Mouse (Mus musculus): ENCODE measurements around the gene Tmem214. TPM values are rescaled to one million over a fixed set of nuclear protein-coding genes. Genes with fewer than 3 reads are reported as not detected.
A peak's percentile ranks its signal among the peaks of the same experiment; 100 is the strongest.

Tmem214 gene
- 55.5 and 56.2 TPM in 2 replicates for polyA plus RNA-seq (2016; fragmentation: Nextera tagmentation; extraction: Ambion mirVana)

DNA sequence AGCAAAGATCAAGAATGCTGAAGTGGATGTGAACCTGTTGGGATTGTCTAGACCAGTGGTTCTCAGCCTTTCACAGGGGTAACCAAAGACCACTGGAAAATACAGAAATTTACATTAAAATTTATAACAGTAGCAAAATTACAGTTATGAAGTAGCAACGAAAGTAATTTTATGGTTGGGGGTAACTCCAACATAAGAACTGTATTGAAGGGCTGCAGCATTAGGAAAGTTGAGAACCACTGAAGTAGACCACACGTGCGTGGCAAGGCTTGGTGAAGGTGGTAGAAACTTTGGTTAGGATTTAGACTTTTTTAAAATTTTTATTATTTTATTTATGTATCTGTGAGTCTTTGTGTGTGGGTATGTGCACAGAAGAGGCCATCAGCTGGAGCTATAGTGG, at the start of gene Tmem214:
Tmem214 (plus strand) TSS at position 301 of the 400 bp plus-strand sequence.
- WGBS (ENCODE audit: insufficient replicate concordance), result 80% methylated on average over 3 of the region's 3 CpGs
- no peak within 1 kb of the TSS for H3K4me3 ChIP-seq
- H3K27ac ChIP-seq, result no peak within 1 kb of the TSS
- peaks cover 28% of the 10 kb centered on the region for H3K4me1 ChIP-seq
- H3K9ac ChIP-seq, result no peak within 1 kb of the TSS
- peaks cover 22% of the 10 kb centered on the region for H3K36me3 ChIP-seq
- no peaks in the 10 kb centered on the region for H3K9me3 ChIP-seq (replicated peaks)
- ATAC-seq, result no peak
- peak within 1 kb of the TSS; percentile 89; the same call in 1 of the 2 replicates for H3K4me2 ChIP-seq
- H3K27me3 ChIP-seq (replicated peaks), result peaks cover 14% of the 10 kb centered on the region

DNA sequence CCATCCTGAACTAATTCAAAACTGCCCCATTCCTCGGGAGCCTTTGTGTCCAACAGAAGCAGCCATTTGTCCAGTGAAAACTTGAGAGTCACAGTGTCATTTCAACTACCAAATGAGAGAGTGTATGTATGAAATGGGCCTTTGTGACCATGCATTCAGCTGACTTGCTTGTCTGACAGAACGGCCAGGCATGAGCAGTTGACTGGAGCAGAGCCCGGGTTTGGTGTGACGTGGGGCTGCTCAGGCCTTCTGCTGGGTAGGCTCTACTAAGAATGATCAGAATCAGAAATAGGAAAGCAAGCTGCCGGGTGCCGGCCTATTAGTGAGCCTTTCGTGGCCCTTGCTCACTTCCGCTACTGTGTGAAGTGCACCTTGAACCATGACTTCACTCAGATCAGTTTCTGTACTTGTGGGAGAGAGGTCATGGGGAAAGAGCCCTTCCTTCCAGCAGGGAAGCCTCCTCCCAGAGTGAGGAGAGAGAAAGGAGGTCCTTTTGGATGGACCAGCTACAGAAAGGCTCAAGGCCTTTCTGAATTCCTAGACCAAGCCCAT, 49.0 kb upstream of the Tmem214 start:
- no peak for ATAC-seq
- no peak overlapping the region for H3K27ac ChIP-seq
- no peak overlapping the region for H3K4me2 ChIP-seq
- H3K9me3 ChIP-seq (replicated peaks), result no peaks in the 10 kb centered on the region
- H3K4me3 ChIP-seq, result no peak overlapping the region
- H3K4me1 ChIP-seq, result peaks cover 13% of the 10 kb centered on the region
- H3K9ac ChIP-seq, result no peak overlapping the region
- peaks cover 34% of the 10 kb centered on the region for H3K27me3 ChIP-seq (replicated peaks)
- WGBS (ENCODE audit: insufficient replicate concordance), result 80% methylated on average over 8 of the region's 8 CpGs
- H3K36me3 ChIP-seq, result no peaks in the 10 kb centered on the region

DNA sequence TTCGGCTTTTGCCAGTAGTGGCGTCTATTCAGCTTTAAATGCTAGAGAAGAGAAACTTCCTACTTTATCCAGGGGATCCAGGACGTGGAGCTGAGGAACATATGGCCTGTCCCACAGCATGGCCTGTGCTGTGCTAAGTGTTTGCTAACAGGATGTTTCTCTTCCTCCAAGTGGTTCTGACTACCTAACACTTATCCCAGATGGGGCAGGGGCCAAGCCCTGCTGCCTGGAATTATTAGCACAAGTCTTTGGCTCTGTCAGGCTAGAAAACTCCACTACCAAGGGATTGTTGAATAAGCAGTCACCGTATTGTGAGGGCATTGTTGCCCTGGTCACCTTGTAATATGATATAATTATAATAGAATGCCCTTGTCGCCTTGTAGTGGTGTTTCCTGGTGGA, 45.1 kb upstream of the Tmem214 start:
- no peaks in the 10 kb centered on the region for H3K9me3 ChIP-seq (replicated peaks)
- H3K9ac ChIP-seq, result no peak overlapping the region
- 58% methylated on average over 5 of the region's 5 CpGs for WGBS (ENCODE audit: insufficient replicate concordance)
- H3K4me1 ChIP-seq, result peaks cover 3% of the 10 kb centered on the region; the same call in 1 of the 2 replicates
- H3K27me3 ChIP-seq (replicated peaks), result 0 out of 2 replicates have a peak, but pooled peaks cover 4% of the 10 kb centered on the region
- no peak overlapping the region for H3K4me3 ChIP-seq
- ATAC-seq, result no peak
- H3K4me2 ChIP-seq, result no peak overlapping the region
- H3K36me3 ChIP-seq, result no peaks in the 10 kb centered on the region
- no peak overlapping the region for H3K27ac ChIP-seq

GRCm38 (mm10) chr5:30823091-30823490, 44.7 kb upstream of the Tmem214 start:
- Histone ChIP-seq H3K4me2 (no peak overlapping the region), H3K27ac (no peak overlapping the region), H3K9me3 (replicated peaks) (no peaks in the 10 kb centered on the region), H3K4me3 (no peak overlapping the region), H3K4me1 (peaks cover 3% of the 10 kb centered on the region; the same call in 1 of the 2 replicates), H3K36me3 (no peaks in the 10 kb centered on the region), H3K9ac (no peak overlapping the region), H3K27me3 (replicated peaks) (0 out of 2 replicates have a peak, but pooled peaks cover 4% of the 10 kb centered on the region)
- no peak for ATAC-seq
- WGBS (ENCODE audit: insufficient replicate concordance), result 71% methylated on average over 3 of the region's 3 CpGs

DNA sequence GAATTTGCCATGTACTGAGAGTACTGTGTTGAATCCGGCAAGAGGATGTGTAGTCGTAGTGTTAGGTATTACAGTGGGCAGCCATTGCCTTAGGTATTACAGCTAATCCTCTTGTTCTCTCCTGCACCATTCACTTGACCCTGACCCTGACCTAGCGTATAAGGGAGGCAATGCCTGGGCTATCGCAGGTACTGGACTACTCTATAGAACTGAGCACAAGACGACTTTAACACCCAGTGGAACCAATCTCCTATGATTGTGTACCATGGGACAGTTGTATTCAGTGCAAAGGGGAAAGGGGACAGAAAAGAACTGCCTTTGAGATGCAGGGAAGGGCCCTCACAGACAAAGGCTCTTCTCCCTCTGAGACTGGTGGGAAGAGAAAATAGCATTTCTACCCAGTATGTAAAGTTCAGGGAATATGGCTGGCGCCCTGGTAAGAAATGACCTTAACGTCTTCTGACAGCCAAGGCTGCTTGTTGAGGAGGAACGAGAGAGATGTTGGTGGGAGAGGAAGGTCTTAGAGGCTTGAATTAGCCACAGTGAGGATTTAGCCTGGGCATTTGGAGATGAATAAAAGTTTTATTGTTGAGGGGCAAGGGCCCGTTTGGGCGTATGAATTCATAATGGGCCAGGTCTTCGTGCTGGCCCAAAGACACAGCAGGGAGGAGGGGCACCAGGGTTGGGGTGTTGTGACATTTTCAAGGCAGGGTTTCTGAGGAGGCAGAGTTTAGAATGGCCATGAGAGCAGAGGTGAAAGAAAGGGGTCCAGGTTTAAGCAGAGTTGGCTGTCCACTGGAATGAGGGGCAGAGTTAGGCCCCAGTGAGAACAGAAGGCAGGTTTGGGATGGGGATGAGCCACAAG, 43.5 kb upstream of the Tmem214 start:
- 75% methylated on average over 11 of the region's 11 CpGs for WGBS (ENCODE audit: insufficient replicate concordance)
- no peak overlapping the region for H3K9ac ChIP-seq
- H3K4me1 ChIP-seq, result peaks cover 3% of the 10 kb centered on the region; the same call in 1 of the 2 replicates
- no peak for ATAC-seq
- no peak overlapping the region for H3K4me2 ChIP-seq
- no peaks in the 10 kb centered on the region for H3K9me3 ChIP-seq (replicated peaks)
- H3K27me3 ChIP-seq (replicated peaks), result 0 out of 2 replicates have a peak, but pooled peaks cover 4% of the 10 kb centered on the region
- no peaks in the 10 kb centered on the region for H3K36me3 ChIP-seq
- H3K27ac ChIP-seq, result no peak overlapping the region
- no peak overlapping the region for H3K4me3 ChIP-seq

- H3K9ac ChIP-seq, result no peak overlapping the region
- peaks cover 3% of the 10 kb centered on the region; the same call in 1 of the 2 replicates for H3K4me1 ChIP-seq
- H3K4me2 ChIP-seq, result no peak overlapping the region
- 0 out of 2 replicates have a peak, but pooled peaks cover 4% of the 10 kb centered on the region for H3K27me3 ChIP-seq (replicated peaks)
- H3K27ac ChIP-seq, result no peak overlapping the region
- no peaks in the 10 kb centered on the region for H3K36me3 ChIP-seq
- WGBS (ENCODE audit: insufficient replicate concordance), result 42% methylated on average over 10 of the region's 10 CpGs
- no peaks in the 10 kb centered on the region for H3K9me3 ChIP-seq (replicated peaks)
- ATAC-seq, result no peak
- no peak overlapping the region for H3K4me3 ChIP-seq
These were observed 42.6 kb upstream of the Tmem214 start for GRCm38 (mm10) chr5:30825166-30825565.

DNA sequence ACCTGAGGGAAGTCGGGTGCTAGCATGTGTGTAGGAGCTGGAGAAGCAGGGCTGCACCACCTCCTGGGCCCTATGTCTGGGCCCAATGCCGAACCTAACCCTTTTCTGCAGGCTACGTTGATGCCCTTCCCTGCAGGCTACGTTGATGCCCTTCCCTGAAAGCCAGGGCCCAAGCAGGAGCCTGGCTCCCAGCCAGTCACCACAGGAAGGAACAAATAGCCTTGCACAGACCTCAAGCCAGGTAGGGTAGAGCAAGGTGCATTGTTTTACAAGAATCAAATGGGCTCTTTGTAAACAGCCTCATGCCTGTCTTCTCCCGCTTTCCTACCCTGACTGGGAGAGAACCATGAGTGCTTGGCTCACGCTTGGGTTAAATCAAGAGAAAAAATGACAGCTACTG, 42.0 kb upstream of the Tmem214 start:
- peaks cover 3% of the 10 kb centered on the region; the same call in 1 of the 2 replicates for H3K4me1 ChIP-seq
- H3K4me2 ChIP-seq, result no peak overlapping the region
- no peak overlapping the region for H3K27ac ChIP-seq
- no peak overlapping the region for H3K4me3 ChIP-seq
- no peaks in the 10 kb centered on the region for H3K9me3 ChIP-seq (replicated peaks)
- 62% methylated on average over 6 of the region's 6 CpGs for WGBS (ENCODE audit: insufficient replicate concordance)
- no peak overlapping the region for H3K9ac ChIP-seq
- ATAC-seq, result no peak
- 0 out of 2 replicates have a peak, but pooled peaks cover 4% of the 10 kb centered on the region for H3K27me3 ChIP-seq (replicated peaks)
- no peaks in the 10 kb centered on the region for H3K36me3 ChIP-seq

- no peak overlapping the region for H3K4me3 ChIP-seq
- H3K36me3 ChIP-seq, result no peaks in the 10 kb centered on the region
- H3K4me2 ChIP-seq, result no peak overlapping the region
- WGBS (ENCODE audit: insufficient replicate concordance), result 60% methylated on average over 3 of the region's 3 CpGs
- no peak for ATAC-seq
- no peak overlapping the region for H3K9ac ChIP-seq
- H3K4me1 ChIP-seq, result no peaks in the 10 kb centered on the region
- H3K27me3 ChIP-seq (replicated peaks), result no peaks in the 10 kb centered on the region
- no peaks in the 10 kb centered on the region for H3K9me3 ChIP-seq (replicated peaks)
- no peak overlapping the region for H3K27ac ChIP-seq
These were observed 34.4 kb upstream of the Tmem214 start for GRCm38 (mm10) chr5:30833416-30833815.

DNA sequence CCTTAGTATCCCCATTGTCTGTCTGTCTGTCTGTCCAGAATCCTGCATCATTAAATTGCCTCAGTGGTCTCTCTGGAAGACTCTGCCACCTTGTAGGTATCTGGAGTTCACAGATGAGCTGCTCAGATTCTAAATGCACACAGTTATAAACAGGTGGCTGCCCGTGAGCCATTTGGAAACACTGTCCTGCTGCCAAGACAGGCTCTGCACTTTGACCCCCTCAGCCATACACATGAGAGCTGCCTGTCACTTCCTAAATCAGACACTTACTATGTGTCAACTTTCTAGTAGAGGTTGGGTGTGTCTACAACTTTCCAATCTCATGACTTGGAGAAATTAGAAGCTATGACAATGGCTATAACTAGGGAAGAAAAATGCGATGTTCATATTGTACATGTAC, 28.1 kb upstream of the Tmem214 start:
- 65% methylated on average over 2 of the region's 2 CpGs for WGBS (ENCODE audit: insufficient replicate concordance)
- H3K9ac ChIP-seq, result no peak overlapping the region
- no peak for ATAC-seq
- no peaks in the 10 kb centered on the region for H3K4me1 ChIP-seq
- H3K36me3 ChIP-seq, result no peaks in the 10 kb centered on the region
- H3K4me2 ChIP-seq, result no peak overlapping the region
- H3K27ac ChIP-seq, result no peak overlapping the region
- no peaks in the 10 kb centered on the region for H3K9me3 ChIP-seq (replicated peaks)
- H3K4me3 ChIP-seq, result no peak overlapping the region
- H3K27me3 ChIP-seq (replicated peaks), result no peaks in the 10 kb centered on the region

DNA sequence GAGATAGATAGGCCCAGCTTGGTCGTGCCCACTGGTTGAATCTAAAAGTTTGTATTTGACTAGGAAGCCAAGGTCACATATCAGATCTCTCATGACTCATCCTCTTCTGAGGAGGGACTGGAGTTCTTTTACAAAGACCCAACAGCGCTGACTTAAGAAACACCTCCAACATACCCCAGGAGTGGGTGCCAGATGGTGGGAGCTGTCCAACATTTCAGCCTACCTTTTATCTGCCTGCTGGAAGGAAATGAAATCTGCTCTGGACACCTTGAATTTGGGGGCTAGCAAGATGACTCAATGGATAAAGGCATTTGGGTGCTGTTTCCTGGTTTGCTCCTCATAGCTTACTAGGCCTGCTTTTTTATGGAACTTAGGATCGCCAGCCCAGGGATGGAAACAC, 25.9 kb upstream of the Tmem214 start:
- H3K4me2 ChIP-seq, result no peak overlapping the region
- 32% methylated on average over 3 of the region's 3 CpGs for WGBS (ENCODE audit: insufficient replicate concordance)

GRCm38 (mm10) chr5:30849891-30850555, 17.8 kb upstream of the Tmem214 start:
- H3K4me1 ChIP-seq, result no peaks in the 10 kb centered on the region
- no peak overlapping the region for H3K4me3 ChIP-seq
- 49% methylated on average over 6 of the region's 6 CpGs for WGBS (ENCODE audit: insufficient replicate concordance)
- H3K4me2 ChIP-seq, result no peak overlapping the region
- H3K9ac ChIP-seq, result no peak overlapping the region
- peaks cover 6% of the 10 kb centered on the region; the same call in 1 of the 2 replicates for H3K27me3 ChIP-seq (replicated peaks)
- no peak overlapping the region for H3K27ac ChIP-seq
- H3K36me3 ChIP-seq, result no peaks in the 10 kb centered on the region
- H3K9me3 ChIP-seq (replicated peaks), result no peaks in the 10 kb centered on the region
- no peak for ATAC-seq

More for the DNA sequence above, 25.9 kb upstream of the Tmem214 start:
- 0 out of 2 replicates have a peak, but pooled peaks cover 6% of the 10 kb centered on the region for H3K27me3 ChIP-seq (replicated peaks)
- H3K4me3 ChIP-seq, result no peak overlapping the region
- H3K27ac ChIP-seq, result no peak overlapping the region
- H3K9me3 ChIP-seq (replicated peaks), result no peaks in the 10 kb centered on the region
- no peaks in the 10 kb centered on the region for H3K4me1 ChIP-seq
- no peaks in the 10 kb centered on the region for H3K36me3 ChIP-seq
- ATAC-seq, result no peak
- no peak overlapping the region for H3K9ac ChIP-seq

GRCm38 (mm10) chr5:30850556-30850925, 17.3 kb upstream of the Tmem214 start:
- Histone ChIP-seq H3K9me3 (replicated peaks) (no peaks in the 10 kb centered on the region), H3K4me3 (no peak overlapping the region), H3K36me3 (no peaks in the 10 kb centered on the region), H3K4me1 (no peaks in the 10 kb centered on the region), H3K27me3 (replicated peaks) (peaks cover 5% of the 10 kb centered on the region; the same call in 1 of the 2 replicates), H3K9ac (no peak overlapping the region), H3K4me2 (no peak overlapping the region), H3K27ac (no peak overlapping the region)
- 56% methylated on average over 2 of the region's 2 CpGs for WGBS (ENCODE audit: insufficient replicate concordance)
- ATAC-seq, result no peak
